Mouse (Mus musculus): ENCODE measurements at regions not wholly inside any gene's neighbourhood (a gene's known extent, or its start where the extent isn't known, plus 50 kb on each side); places are given as distances from the start of the nearest gene placed in this dataset.

DNA sequence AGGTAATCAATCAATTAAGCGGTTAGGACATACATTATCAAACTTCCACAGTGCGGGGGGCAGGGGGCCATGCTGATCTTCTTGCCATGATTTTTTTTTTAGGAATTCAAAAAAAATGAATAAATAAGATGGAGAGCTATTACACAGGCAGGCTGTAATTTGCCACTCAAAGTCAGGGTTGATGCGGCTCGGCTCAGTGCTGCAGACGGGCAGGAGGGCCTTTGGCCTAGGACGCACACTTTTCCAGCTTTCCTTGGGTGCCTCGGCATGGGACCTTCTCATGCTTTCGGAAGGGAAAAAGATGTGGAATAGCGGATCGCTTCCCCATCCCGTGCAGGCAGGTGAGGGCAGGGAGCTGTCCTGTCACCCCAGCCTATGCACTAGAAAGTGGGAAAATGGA, 383.4 kb upstream of the 3110018I06Rik start:
- H3K27me3 ChIP-seq (ENCODE audit: control insufficient read depth in 1 of 2, insufficient read depth in 2 of 2, low read length in 2 of 2): no peaks in the 10 kb centered on the region
- no peaks in the 10 kb centered on the region for H3K79me2 ChIP-seq (ENCODE audit: control insufficient read depth, insufficient read depth, low read length, poor library complexity)
- H3K36me3 ChIP-seq (ENCODE audit: control insufficient read depth in 1 of 2, insufficient read depth in 2 of 2, low read length in 2 of 2): no peaks in the 10 kb centered on the region
- H3K9me3 ChIP-seq (replicated peaks; ENCODE audit: insufficient read depth, low read length): no peaks in the 10 kb centered on the region
- no peak for DNase-seq (ENCODE audit: low read depth, low spot score)
- no peak overlapping the region for H3K4me3 ChIP-seq (ENCODE audit: control insufficient read depth in 1 of 2, insufficient read depth in 1 of 2, low read depth in 2 of 2, low read length in 2 of 2)
- H3K4me1 ChIP-seq (ENCODE audit: control insufficient read depth in 1 of 2, insufficient read depth in 2 of 2, low read length in 2 of 2): no peaks in the 10 kb centered on the region
- no peak overlapping the region for H3K27ac ChIP-seq (ENCODE audit: control insufficient read depth, low read depth, low read length)
- no peak overlapping the region for H3K9ac ChIP-seq (ENCODE audit: control insufficient read depth, low read depth, low read length, poor library complexity, severe bottlenecking)
- TF ChIP-seq POLR2A (IDR thresholded peaks at IDR 0.05; ENCODE audit: control insufficient read depth in 1 of 2, insufficient read depth in 1 of 2, low read depth in 1 of 2, low read length in 2 of 2, poor library complexity in 1 of 2) (no peak), CTCF (IDR thresholded peaks at IDR 0.05 in 2 of 3, conservative IDR thresholded peaks at IDR 0.05 in 1 of 3; ENCODE audit: control insufficient read depth in 1 of 3, insufficient read depth in 1 of 3, low read depth in 2 of 3, low read length in 3 of 3, poor library complexity in 1 of 3, severe bottlenecking in 1 of 3) (no peak), MYC (IDR thresholded peaks at IDR 0.05; ENCODE audit: low read depth, low read length) (no peak), POLR2AphosphoS2 (IDR thresholded peaks at IDR 0.05; ENCODE audit: low read length) (no peak), TBP (IDR thresholded peaks at IDR 0.05; ENCODE audit: low read depth, low read length) (no peak), TCF12 (IDR thresholded peaks at IDR 0.05; ENCODE audit: low read depth, low read length) (no peak), UBTF (IDR thresholded peaks at IDR 0.05; ENCODE audit: borderline replicate concordance, insufficient read depth, low read depth, low read length) (no peak), GABPA (IDR thresholded peaks at IDR 0.05; ENCODE audit: low read depth, low read length) (no peak)

DNA sequence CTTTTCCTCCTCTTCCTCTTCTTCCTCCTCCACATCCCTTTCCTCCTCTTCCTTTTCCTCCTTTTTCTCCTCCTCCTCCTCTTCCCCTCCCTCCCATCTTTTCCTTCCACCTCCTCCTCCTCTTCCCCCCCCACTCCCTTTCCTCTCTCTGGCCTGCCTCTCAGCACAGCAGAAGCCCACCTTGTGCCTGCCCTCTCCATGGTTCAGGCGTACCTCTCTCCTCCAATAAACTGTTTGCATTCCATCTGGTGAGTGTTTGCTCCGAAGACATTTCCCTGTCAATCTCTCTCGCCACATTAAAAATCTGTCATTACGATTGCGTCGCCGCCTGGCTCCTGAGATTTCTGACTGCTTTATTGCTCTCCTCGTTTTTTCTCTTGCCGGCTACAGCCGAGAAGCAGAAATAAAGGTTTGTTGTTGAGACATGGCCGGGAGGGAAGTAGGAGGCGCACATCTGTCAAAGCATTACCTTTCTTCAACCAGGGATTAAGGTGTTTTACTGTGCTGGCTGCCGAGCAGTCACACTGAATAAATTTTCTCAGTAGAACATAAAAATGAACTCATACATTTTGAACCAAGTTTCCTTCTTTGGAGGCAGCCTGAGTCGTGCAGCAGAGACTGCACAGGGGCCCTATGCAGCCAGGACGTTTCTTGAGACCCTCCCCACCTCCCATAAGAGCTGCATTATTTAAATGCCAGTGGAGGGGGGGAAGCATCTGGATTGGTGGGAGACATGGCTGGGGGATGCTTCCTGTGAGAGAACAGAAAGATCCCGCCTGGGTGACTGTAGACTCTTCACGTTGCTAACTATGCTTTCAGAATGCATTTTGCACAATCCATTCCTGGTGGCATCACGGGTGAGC, 376.3 kb upstream of the 3110018I06Rik start:
- H3K36me3 ChIP-seq (ENCODE audit: control insufficient read depth in 1 of 2, insufficient read depth in 2 of 2, low read length in 2 of 2): no peaks in the 10 kb centered on the region
- H3K9me3 ChIP-seq (replicated peaks; ENCODE audit: insufficient read depth, low read length): no peaks in the 10 kb centered on the region
- TF ChIP-seq CHD2 (IDR thresholded peaks at IDR 0.05; ENCODE audit: low read length) (no peak), ZC3H11A (IDR thresholded peaks at IDR 0.05; ENCODE audit: low read depth, low read length) (no peak), BHLHE40 (IDR thresholded peaks at IDR 0.05; ENCODE audit: borderline replicate concordance, low read depth, low read length) (no peak), HCFC1 (IDR thresholded peaks at IDR 0.05; ENCODE audit: low read depth, low read length) (no peak), POLR2AphosphoS5 (IDR thresholded peaks at IDR 0.05; ENCODE audit: borderline replicate concordance, low read depth, low read length) (no peak), MEF2A (IDR thresholded peaks at IDR 0.05; ENCODE audit: extremely low read depth, insufficient replicate concordance, low read depth, low read length, poor library complexity, severe bottlenecking) (no peak), MYC (IDR thresholded peaks at IDR 0.05; ENCODE audit: low read depth, low read length) (no peak), UBTF (IDR thresholded peaks at IDR 0.05; ENCODE audit: borderline replicate concordance, insufficient read depth, low read depth, low read length) (no peak), ELF1 (IDR thresholded peaks at IDR 0.05; ENCODE audit: low read depth, low read length) (no peak), MYB (IDR thresholded peaks at IDR 0.05; ENCODE audit: low read depth, low read length) (no peak), USF2 (IDR thresholded peaks at IDR 0.05; ENCODE audit: borderline replicate concordance in 1 of 2, insufficient read depth in 1 of 2, low read depth in 1 of 2, low read length in 2 of 2) (no peak), NELFE (IDR thresholded peaks at IDR 0.05; ENCODE audit: low read depth, low read length) (no peak), USF1 (IDR thresholded peaks at IDR 0.05; ENCODE audit: low read depth, low read length) (no peak), E2F4 (IDR thresholded peaks at IDR 0.05; ENCODE audit: borderline replicate concordance, low read depth, low read length) (no peak), TAL1 (IDR thresholded peaks at IDR 0.05; ENCODE audit: low read length) (no peak), POLR2A (IDR thresholded peaks at IDR 0.05; ENCODE audit: control insufficient read depth in 1 of 2, insufficient read depth in 1 of 2, low read depth in 1 of 2, low read length in 2 of 2, poor library complexity in 1 of 2) (no peak), RAD21 (IDR thresholded peaks at IDR 0.05; ENCODE audit: low read depth, low read length) (no peak), ZKSCAN1 (IDR thresholded peaks at IDR 0.05; ENCODE audit: low read depth, low read length) (no peak), POLR2AphosphoS2 (IDR thresholded peaks at IDR 0.05; ENCODE audit: low read length) (no peak), CTCF (IDR thresholded peaks at IDR 0.05 in 2 of 3, conservative IDR thresholded peaks at IDR 0.05 in 1 of 3; ENCODE audit: control insufficient read depth in 1 of 3, insufficient read depth in 1 of 3, low read depth in 2 of 3, low read length in 3 of 3, poor library complexity in 1 of 3, severe bottlenecking in 1 of 3) (no peak)
- no peak for DNase-seq (ENCODE audit: low read depth, low spot score)
- no peak overlapping the region for H3K4me3 ChIP-seq (ENCODE audit: control insufficient read depth in 1 of 2, insufficient read depth in 1 of 2, low read depth in 2 of 2, low read length in 2 of 2)
- no peak overlapping the region for H3K27ac ChIP-seq (ENCODE audit: control insufficient read depth, low read depth, low read length)
- no peaks in the 10 kb centered on the region for H3K79me2 ChIP-seq (ENCODE audit: control insufficient read depth, insufficient read depth, low read length, poor library complexity)
- no peak overlapping the region for H3K9ac ChIP-seq (ENCODE audit: control insufficient read depth, low read depth, low read length, poor library complexity, severe bottlenecking)
- no peaks in the 10 kb centered on the region for H3K27me3 ChIP-seq (ENCODE audit: control insufficient read depth in 1 of 2, insufficient read depth in 2 of 2, low read length in 2 of 2)
- H3K4me1 ChIP-seq (ENCODE audit: control insufficient read depth in 1 of 2, insufficient read depth in 2 of 2, low read length in 2 of 2): no peaks in the 10 kb centered on the region
